Mouse (Mus musculus): ENCODE measurements at regions not wholly inside any gene's neighbourhood (a gene's known extent, or its start where the extent isn't known, plus 50 kb on each side); places are given as distances from the start of the nearest gene placed in this dataset.

GRCm38 (mm10) chr13:39774554-39774953 is 586.7 kb downstream of the Ofcc1 start:
- DNase-seq (ENCODE audit: low spot score): no peak

- DNase-seq (ENCODE audit: low spot score): peak; percentile 2
These were observed 587.1 kb downstream of the Ofcc1 start for GRCm38 (mm10) chr13:39774111-39774510.

GRCm38 (mm10) chr13:39769228-39769627 is 592.0 kb downstream of the Ofcc1 start:
- no peak for DNase-seq (ENCODE audit: low spot score)

DNA sequence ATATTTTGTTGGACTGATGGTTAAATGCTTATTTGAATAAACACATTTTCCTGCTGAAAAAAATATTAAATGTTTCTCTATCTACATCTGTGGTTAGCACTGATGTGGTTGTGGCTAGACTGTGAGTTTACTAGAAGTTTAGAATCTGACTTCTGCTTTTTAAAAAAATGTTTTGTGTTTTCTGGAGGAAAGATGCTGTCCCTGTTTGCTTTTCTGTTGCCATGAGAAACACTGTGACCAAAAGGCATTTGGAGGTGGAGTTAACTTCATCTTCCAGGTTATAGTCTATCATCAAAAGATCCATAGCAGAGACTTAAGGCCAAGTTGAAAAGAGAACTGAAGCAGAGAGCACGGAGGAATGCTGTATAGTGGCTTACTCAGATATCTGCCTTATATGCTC is 594.4 kb downstream of the Ofcc1 start:
- no peak for DNase-seq (ENCODE audit: low spot score)
